Mouse (Mus musculus): ENCODE data around the gene Ankrd28.
"Not testable (repeated sequence)": the region's sequence is repeated elsewhere in the genome, so short reads cannot be mapped to it uniquely, and the experiment has no call there.

The Ankrd28 gene

GRCm38 (mm10) chr14:31795535-31795934, 34.9 kb downstream of the Ankrd28 start:
- in situ Hi-C loops (cut with MboI, MseI): loop anchor here (5.0 kb wide), 1 partner anchor 237 kb away; no protein-coding TSS in a partner anchor

- in situ Hi-C loops (cut with MboI, MseI): loop anchor here (5.0 kb wide), 1 partner anchor 238 kb away; no protein-coding TSS in a partner anchor
Observed at GRCm38 (mm10) chr14:31794776-31795126, 35.7 kb downstream of the Ankrd28 start.

GRCm38 (mm10) chr14:31793979-31794775, 36.3 kb downstream of the Ankrd28 start:
- in situ Hi-C loops (cut with MboI, MseI): no loop called here

GRCm38 (mm10) chr14:31790797-31791196, 39.7 kb downstream of the Ankrd28 start:
- in situ Hi-C loops (cut with MboI, MseI): no loop called here

- in situ Hi-C loops (cut with MboI, MseI): loop anchor here (5.0 to 10.0 kb wide), 2 partner anchors 130 to 708 kb away; no protein-coding TSS in a partner anchor
Observed at GRCm38 (mm10) chr14:31786906-31787305, 43.5 kb downstream of the Ankrd28 start.

- in situ Hi-C loops (cut with MboI, MseI): loop anchor here (5.0 to 10.0 kb wide), 2 partner anchors 128 to 709 kb away; no protein-coding TSS in a partner anchor
Observed at GRCm38 (mm10) chr14:31785681-31786080, 44.8 kb downstream of the Ankrd28 start.

GRCm38 (mm10) chr14:31784975-31785374, 45.5 kb downstream of the Ankrd28 start:
- in situ Hi-C loops (cut with MboI, MseI): loop anchor here (5.0 to 10.0 kb wide), 2 partner anchors 128 to 710 kb away; no protein-coding TSS in a partner anchor

- in situ Hi-C loops (cut with MboI, MseI): loop anchor here in 1 of 2 experiments (10.0 kb wide), 1 partner anchor 713 kb away; no protein-coding TSS in a partner anchor
Observed at GRCm38 (mm10) chr14:31781309-31782049, 49.0 kb downstream of the Ankrd28 start.

- in situ Hi-C loops (cut with MboI, MseI): loop anchor here in 1 of 2 experiments (10.0 kb wide), 1 partner anchor 714 kb away; no protein-coding TSS in a partner anchor
Observed at GRCm38 (mm10) chr14:31780412-31781233, 49.8 kb downstream of the Ankrd28 start.

- in situ Hi-C loops (cut with MboI, MseI): no loop called here
Observed at GRCm38 (mm10) chr14:31773518-31773917, 56.9 kb downstream of the Ankrd28 start.

GRCm38 (mm10) chr14:31772251-31772650, 58.2 kb downstream of the Ankrd28 start:
- in situ Hi-C loops (cut with MboI, MseI): no loop called here

GRCm38 (mm10) chr14:31768531-31768930, 61.9 kb downstream of the Ankrd28 start:
- in situ Hi-C loops (cut with MboI, MseI): no loop called here

- in situ Hi-C loops (cut with MboI, MseI): no loop called here
Observed at GRCm38 (mm10) chr14:31764083-31764482, 66.4 kb downstream of the Ankrd28 start.

GRCm38 (mm10) chr14:31761727-31762126, 68.7 kb downstream of the Ankrd28 start:
- in situ Hi-C loops (cut with MboI, MseI): no loop called here

GRCm38 (mm10) chr14:31759195-31759594, 71.3 kb downstream of the Ankrd28 start:
- in situ Hi-C loops (cut with MboI, MseI): no loop called here

GRCm38 (mm10) chr14:31758410-31758809, 72.0 kb downstream of the Ankrd28 start:
- in situ Hi-C loops (cut with MboI, MseI): not testable (repeated sequence)

- in situ Hi-C loops (cut with MboI, MseI): no loop called here
Observed at GRCm38 (mm10) chr14:31748239-31748873, 82.1 kb downstream of the Ankrd28 start.

- in situ Hi-C loops (cut with MboI, MseI): no loop called here
Observed at GRCm38 (mm10) chr14:31742523-31742922, 87.9 kb downstream of the Ankrd28 start.

- in situ Hi-C loops (cut with MboI, MseI): no loop called here
Observed at GRCm38 (mm10) chr14:31734811-31735210, 95.6 kb downstream of the Ankrd28 start.

- in situ Hi-C loops (cut with MboI, MseI): no loop called here
Observed at GRCm38 (mm10) chr14:31727522-31727921, 102.9 kb downstream of the Ankrd28 start.

- in situ Hi-C loops (cut with MboI, MseI): no loop called here
Observed at GRCm38 (mm10) chr14:31722746-31723145, 107.7 kb downstream of the Ankrd28 start.
